Mouse (Mus musculus): ENCODE data around the gene Tmem88.

DNA sequence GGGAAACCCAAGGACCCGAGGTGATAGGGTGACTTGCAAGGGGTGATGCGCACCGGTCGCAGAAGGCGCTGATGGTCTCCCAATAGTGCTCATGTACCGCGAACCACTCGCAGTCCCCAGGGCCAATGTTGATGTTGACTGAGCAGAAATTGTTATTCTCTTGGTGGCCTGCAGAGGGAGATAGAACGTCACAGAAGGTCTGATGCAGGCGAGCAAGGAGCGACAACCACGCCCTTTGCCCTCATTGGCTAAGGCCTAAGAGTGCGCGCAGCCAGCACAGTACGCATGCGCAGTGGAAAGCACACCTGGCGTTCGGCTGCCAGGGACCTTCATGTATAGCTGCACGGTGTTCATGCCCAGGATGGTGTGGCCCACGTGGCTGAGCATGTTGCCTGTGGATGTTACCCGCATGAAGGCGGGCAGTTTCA is 3.2 kb upstream of the Tmem88 start:
- TF ChIP-seq TCF12 (IDR thresholded peaks at IDR 0.05; ENCODE audit: low read depth, low read length) (0 out of 2 replicates have a peak, but pooled peaks have one; percentile 44), POLR2A (IDR thresholded peaks at IDR 0.05; ENCODE audit: low read depth, low read length) (peak; percentile 72), MEF2A (IDR thresholded peaks at IDR 0.05; ENCODE audit: borderline replicate concordance, low read depth, low read length) (no peak; the same call in 1 of the 2 replicates), CHD1 (IDR thresholded peaks at IDR 0.05; ENCODE audit: low read depth, low read length) (no peak), POLR2AphosphoS2 (IDR thresholded peaks at IDR 0.05; ENCODE audit: low read depth, low read length) (peak; percentile 58; the same call in 1 of the 2 replicates), EP300 (IDR thresholded peaks at IDR 0.05; ENCODE audit: low read length) (no peak), NELFE (IDR thresholded peaks at IDR 0.05; ENCODE audit: low read depth, low read length) (no peak; the same call in 1 of the 2 replicates), MYC (IDR thresholded peaks at IDR 0.05; ENCODE audit: low read depth, low read length) (peak; percentile 89; the same call in 1 of the 2 replicates), CTCF (conservative IDR thresholded peaks at IDR 0.05 in 1 of 2, IDR thresholded peaks at IDR 0.05 in 1 of 2; ENCODE audit: low read depth in 2 of 2, low read length in 2 of 2) (peak; percentile 91 to 99), GABPA (IDR thresholded peaks at IDR 0.05; ENCODE audit: insufficient replicate concordance, low read depth, low read length) (no peak), ELF1 (IDR thresholded peaks at IDR 0.05; ENCODE audit: low read depth, low read length) (no peak), TBP (conservative IDR thresholded peaks at IDR 0.05; ENCODE audit: low read depth, low read length) (no peak), USF2 (conservative IDR thresholded peaks at IDR 0.05; ENCODE audit: low read depth, low read length) (no peak), E2F4 (IDR thresholded peaks at IDR 0.05; ENCODE audit: insufficient replicate concordance, low read depth, low read length) (no peak)

Measured in CH12.LX (cell line).